Mouse (Mus musculus) thymus, postnatal 10 days (tissue): ENCODE results near the gene Hddc3.
"Not testable (repeated sequence)": the region's sequence is repeated elsewhere in the genome, so short reads cannot be mapped to it uniquely, and the experiment has no call there.

ENCODE experiments used
- DNase-seq, 2 experiments: peaks; one replicate each; pipeline ENCODE4 v3.0.0; 2021; ENCODE audit warnings: low spot score in 2 of 2

Hddc3 gene

GRCm38 (mm10) chr7:80369967-80370431, 27.1 kb downstream of the Hddc3 start:
- DNase-seq, result no peak

GRCm38 (mm10) chr7:80370649-80371040, 27.7 kb downstream of the Hddc3 start:
- peak; percentile 79 to 82 for DNase-seq

GRCm38 (mm10) chr7:80371041-80371751, 28.3 kb downstream of the Hddc3 start, which contains the start of gene Man2a2:
TSS of gene Man2a2 (minus strand) at chr7:80371375.
- DNase-seq, result peak; percentile 76 to 93

- no peak for DNase-seq
These were observed 29.3 kb downstream of the Hddc3 start for GRCm38 (mm10) chr7:80372166-80372565.

- no peak for DNase-seq
These were observed 29.8 kb downstream of the Hddc3 start for GRCm38 (mm10) chr7:80372667-80373066.

- DNase-seq, result no peak
These were observed 30.4 kb downstream of the Hddc3 start for GRCm38 (mm10) chr7:80373352-80373751.

- no peak for DNase-seq
These were observed 30.9 kb downstream of the Hddc3 start for GRCm38 (mm10) chr7:80373850-80374249.

GRCm38 (mm10) chr7:80374280-80374679, 31.4 kb downstream of the Hddc3 start:
- DNase-seq, result no peak

- no peak for DNase-seq
These were observed 31.8 kb downstream of the Hddc3 start for GRCm38 (mm10) chr7:80374733-80375132.

- no peak for DNase-seq
These were observed 32.6 kb downstream of the Hddc3 start for GRCm38 (mm10) chr7:80375376-80376039.

- DNase-seq, result no peak
These were observed 33.3 kb downstream of the Hddc3 start for GRCm38 (mm10) chr7:80376192-80376591.

GRCm38 (mm10) chr7:80377471-80377870, 34.6 kb downstream of the Hddc3 start:
- peak in 1 of 2 experiments; percentile 72 for DNase-seq

- DNase-seq, result peak in 1 of 2 experiments; percentile 62
These were observed 36.6 kb downstream of the Hddc3 start for GRCm38 (mm10) chr7:80379531-80379930.

- DNase-seq, result no peak
These were observed 40.0 kb downstream of the Hddc3 start for GRCm38 (mm10) chr7:80382919-80383318.

GRCm38 (mm10) chr7:80386235-80386930, 43.5 kb downstream of the Hddc3 start:
- DNase-seq, result peak; percentile 69 to 92

GRCm38 (mm10) chr7:80387033-80387632, 44.2 kb downstream of the Hddc3 start:
- no peak for DNase-seq

GRCm38 (mm10) chr7:80387633-80388543, 45.0 kb downstream of the Hddc3 start, which contains the start of gene Fes:
TSS of gene Fes (minus strand) at chr7:80387946.
- DNase-seq, result no peak

GRCm38 (mm10) chr7:80392119-80392518, 49.2 kb downstream of the Hddc3 start:
- DNase-seq, result no peak

GRCm38 (mm10) chr7:80394600-80394999, 51.7 kb downstream of the Hddc3 start:
- DNase-seq, result no peak

GRCm38 (mm10) chr7:80396427-80396826, 53.5 kb downstream of the Hddc3 start:
- DNase-seq, result not testable (repeated sequence)

- DNase-seq, result no peak
These were observed 55.1 kb downstream of the Hddc3 start for GRCm38 (mm10) chr7:80397986-80398385.
